Mouse (Mus musculus) hindbrain, embryonic 13.5 days (tissue): ENCODE measurements at regions not wholly inside any gene's neighbourhood (a gene's known extent, or its start where the extent isn't known, plus 50 kb on each side); places are given as distances from the start of the nearest gene placed in this dataset.
A peak's percentile ranks its signal among the peaks of the same experiment; 100 is the strongest.

Experiments used
- ATAC-seq: fragments of 200-750 bp; cut with Nextera tagmentation; 2 replicates; pipeline ENCODE4 v1.8.0; 2017; ENCODE audit warnings: moderate TSS enrichment; ENCODE audit not compliant: low FRiP score
- H3K27ac ChIP-seq: fragments of 300-500 bp; sonication (generic); 2 replicates; pipeline ENCODE4 v1.5.1; 2015; ENCODE audit warnings: inconsistent platforms, mild to moderate bottlenecking, moderate library complexity
- H3K27me3 ChIP-seq: fragments of 300-500 bp; sonication (generic); 2 replicates; pipeline ENCODE4 v1.6.1; 2015; ENCODE audit warnings: mild to moderate bottlenecking, inconsistent platforms
- H3K36me3 ChIP-seq: fragments of 300-500 bp; sonication (generic); 2 replicates; pipeline ENCODE4 v1.6.1; 2015; ENCODE audit warnings: mild to moderate bottlenecking, inconsistent platforms
- H3K4me1 ChIP-seq: fragments of 300-500 bp; sonication (generic); replicated peaks from 2 replicates; pipeline ENCODE4 v1.6.1; 2015; ENCODE audit warnings: inconsistent platforms
- H3K4me2 ChIP-seq: fragments of 300-500 bp; sonication (generic); 2 replicates; pipeline ENCODE4 v1.6.1; 2015; ENCODE audit warnings: inconsistent platforms, mild to moderate bottlenecking, moderate library complexity
- H3K4me3 ChIP-seq: fragments of 300-500 bp; sonication (generic); 2 replicates; pipeline ENCODE4 v1.5.1; 2015; ENCODE audit warnings: mild to moderate bottlenecking, inconsistent platforms
- H3K9ac ChIP-seq: fragments of 300-500 bp; sonication (generic); 2 replicates; pipeline ENCODE4 v1.6.1; 2015; ENCODE audit warnings: mild to moderate bottlenecking, inconsistent platforms
- H3K9me3 ChIP-seq: fragments of 300-500 bp; sonication (generic); 2 replicates; pipeline ENCODE4 v1.6.1; 2016; ENCODE audit warnings: inconsistent platforms
- WGBS: fragments of 180-500 bp; shearing (Covaris S2); methylation state at CpG from one replicate; pipeline ENCODE4 v1.1.7; 2015; 5-methylcytosine and 5-hydroxymethylcytosine counted together

GRCm38 (mm10) chr10:87639339-87639738 is 117.7 kb downstream of the Pah start:
- Histone ChIP-seq H3K4me3 (no peak overlapping the region), H3K4me1 (no peaks in the 10 kb centered on the region), H3K9ac (no peak overlapping the region), H3K9me3 (no peaks in the 10 kb centered on the region), H3K27ac (no peak overlapping the region), H3K27me3 (no peaks in the 10 kb centered on the region), H3K4me2 (no peak overlapping the region), H3K36me3 (no peaks in the 10 kb centered on the region)
- 79% methylated on average over 2 of the region's 2 CpGs for WGBS
- no peak for ATAC-seq

- H3K27ac ChIP-seq, result no peak overlapping the region
- no peaks in the 10 kb centered on the region for H3K9me3 ChIP-seq
- ATAC-seq, result no peak
- 15% methylated on average over 1 of the region's 1 CpGs for WGBS
- 0 out of 2 replicates have a peak, but pooled peaks cover 2% of the 10 kb centered on the region for H3K4me1 ChIP-seq
- H3K4me2 ChIP-seq, result no peak overlapping the region
- H3K4me3 ChIP-seq, result no peak overlapping the region
- no peaks in the 10 kb centered on the region for H3K36me3 ChIP-seq
- H3K9ac ChIP-seq, result no peak overlapping the region
- H3K27me3 ChIP-seq, result no peaks in the 10 kb centered on the region
Observed at GRCm38 (mm10) chr10:87649091-87649490, 127.5 kb downstream of the Pah start.

GRCm38 (mm10) chr10:87652139-87652740 is 130.6 kb downstream of the Pah start:
- Histone ChIP-seq H3K4me2 (no peak overlapping the region), H3K27ac (no peak overlapping the region), H3K9me3 (no peaks in the 10 kb centered on the region), H3K4me1 (0 out of 2 replicates have a peak, but pooled peaks cover 2% of the 10 kb centered on the region), H3K4me3 (no peak overlapping the region), H3K27me3 (no peaks in the 10 kb centered on the region), H3K36me3 (no peaks in the 10 kb centered on the region), H3K9ac (no peak overlapping the region)
- WGBS, result 67% methylated on average over 8 of the region's 8 CpGs
- no peak for ATAC-seq

GRCm38 (mm10) chr10:87654112-87654511 is 132.5 kb downstream of the Pah start:
- Histone ChIP-seq H3K4me1 (0 out of 2 replicates have a peak, but pooled peaks cover 2% of the 10 kb centered on the region), H3K9ac (no peak overlapping the region), H3K36me3 (no peaks in the 10 kb centered on the region), H3K9me3 (no peaks in the 10 kb centered on the region), H3K27ac (no peak overlapping the region), H3K4me3 (no peak overlapping the region), H3K27me3 (no peaks in the 10 kb centered on the region), H3K4me2 (no peak overlapping the region)
- ATAC-seq, result no peak
- 86% methylated on average over 4 of the region's 4 CpGs for WGBS

GRCm38 (mm10) chr10:87666020-87666718 is 144.6 kb downstream of the Pah start:
- no peaks in the 10 kb centered on the region for H3K9me3 ChIP-seq
- peak overlapping the region; percentile 61 for H3K27ac ChIP-seq
- H3K9ac ChIP-seq, result no peak overlapping the region
- H3K4me3 ChIP-seq, result no peak overlapping the region
- no peaks in the 10 kb centered on the region for H3K27me3 ChIP-seq
- peak; percentile 68 for ATAC-seq
- H3K4me2 ChIP-seq, result no peak overlapping the region
- H3K36me3 ChIP-seq, result no peaks in the 10 kb centered on the region
- peaks cover 14% of the 10 kb centered on the region for H3K4me1 ChIP-seq
- 59% methylated on average over 9 of the region's 9 CpGs for WGBS

- no peaks in the 10 kb centered on the region for H3K27me3 ChIP-seq
- peak overlapping the region; percentile 61; the same call in 1 of the 2 replicates for H3K27ac ChIP-seq
- H3K4me2 ChIP-seq, result no peak overlapping the region
- H3K36me3 ChIP-seq, result no peaks in the 10 kb centered on the region
- no peak overlapping the region for H3K9ac ChIP-seq
- no peaks in the 10 kb centered on the region for H3K9me3 ChIP-seq
- 87% methylated on average over 7 of the region's 7 CpGs for WGBS
- no peak for ATAC-seq
- H3K4me1 ChIP-seq, result peaks cover 14% of the 10 kb centered on the region
- H3K4me3 ChIP-seq, result no peak overlapping the region
Observed at GRCm38 (mm10) chr10:87666719-87667387, 145.3 kb downstream of the Pah start.

GRCm38 (mm10) chr10:87667651-87668140 is 146.1 kb downstream of the Pah start:
- ATAC-seq, result no peak
- Histone ChIP-seq H3K4me3 (no peak overlapping the region), H3K4me1 (peaks cover 14% of the 10 kb centered on the region), H3K27ac (no peak overlapping the region), H3K9me3 (no peaks in the 10 kb centered on the region), H3K36me3 (no peaks in the 10 kb centered on the region), H3K4me2 (no peak overlapping the region), H3K9ac (no peak overlapping the region), H3K27me3 (no peaks in the 10 kb centered on the region)
- WGBS, result 87% methylated on average over 10 of the region's 10 CpGs

GRCm38 (mm10) chr10:87674740-87675420 is 153.3 kb downstream of the Pah start:
- no peaks in the 10 kb centered on the region for H3K36me3 ChIP-seq
- no peaks in the 10 kb centered on the region for H3K9me3 ChIP-seq
- no peak overlapping the region for H3K4me2 ChIP-seq
- no peaks in the 10 kb centered on the region for H3K4me1 ChIP-seq
- H3K9ac ChIP-seq, result no peak overlapping the region
- 83% methylated on average over 5 of the region's 5 CpGs for WGBS
- H3K4me3 ChIP-seq, result no peak overlapping the region
- no peak for ATAC-seq
- H3K27ac ChIP-seq, result no peak overlapping the region
- H3K27me3 ChIP-seq, result no peaks in the 10 kb centered on the region

- no peak overlapping the region for H3K4me3 ChIP-seq
- no peak overlapping the region for H3K27ac ChIP-seq
- 74% methylated on average over 4 of the region's 4 CpGs for WGBS
- H3K9me3 ChIP-seq, result no peaks in the 10 kb centered on the region
- H3K36me3 ChIP-seq, result no peaks in the 10 kb centered on the region
- no peak overlapping the region for H3K9ac ChIP-seq
- no peaks in the 10 kb centered on the region for H3K27me3 ChIP-seq
- no peak overlapping the region for H3K4me2 ChIP-seq
- no peak for ATAC-seq
- H3K4me1 ChIP-seq, result no peaks in the 10 kb centered on the region
Observed at GRCm38 (mm10) chr10:87676041-87676672, 154.6 kb downstream of the Pah start.

- Histone ChIP-seq H3K4me2 (no peak overlapping the region), H3K9me3 (no peaks in the 10 kb centered on the region), H3K27me3 (no peaks in the 10 kb centered on the region), H3K4me1 (no peaks in the 10 kb centered on the region), H3K9ac (no peak overlapping the region), H3K4me3 (no peak overlapping the region), H3K27ac (no peak overlapping the region), H3K36me3 (no peaks in the 10 kb centered on the region)
- ATAC-seq, result no peak
Observed at GRCm38 (mm10) chr10:87678984-87679383, 157.4 kb downstream of the Pah start.

- H3K4me2 ChIP-seq, result no peak overlapping the region
- no peaks in the 10 kb centered on the region for H3K4me1 ChIP-seq
- H3K4me3 ChIP-seq, result no peak overlapping the region
- no peak for ATAC-seq
- no peaks in the 10 kb centered on the region for H3K36me3 ChIP-seq
- no peaks in the 10 kb centered on the region for H3K9me3 ChIP-seq
- H3K27ac ChIP-seq, result no peak overlapping the region
- H3K9ac ChIP-seq, result no peak overlapping the region
- WGBS, result 44% methylated on average over 4 of the region's 4 CpGs
- H3K27me3 ChIP-seq, result no peaks in the 10 kb centered on the region
Observed at GRCm38 (mm10) chr10:87686311-87686710, 164.7 kb downstream of the Pah start.

GRCm38 (mm10) chr10:87686785-87687184 is 165.2 kb downstream of the Pah start:
- WGBS, result 88% methylated on average over 2 of the region's 2 CpGs
- no peak for ATAC-seq
- no peaks in the 10 kb centered on the region for H3K27me3 ChIP-seq
- no peaks in the 10 kb centered on the region for H3K9me3 ChIP-seq
- no peak overlapping the region for H3K27ac ChIP-seq
- H3K4me2 ChIP-seq, result no peak overlapping the region
- no peaks in the 10 kb centered on the region for H3K36me3 ChIP-seq
- H3K9ac ChIP-seq, result no peak overlapping the region
- no peaks in the 10 kb centered on the region for H3K4me1 ChIP-seq
- no peak overlapping the region for H3K4me3 ChIP-seq
